Mouse (Mus musculus): ENCODE measurements around the gene Tmbim1.

The Tmbim1 gene

GRCm38 (mm10) chr1:74335033-74335432, 29.6 kb upstream of the Tmbim1 start:
- POLR2A ChIA-PET, result interaction anchor here (0.5 to 2.6 kb wide), 12 partner anchors 9 to 1946 kb away, joined by 3 to 6 read pairs (median 4); partner anchors contain the start of genes Aamp (in 2 of the 4), Pnkd (in 2 of the 4) and Catip (in 1 of the 4)

DNA sequence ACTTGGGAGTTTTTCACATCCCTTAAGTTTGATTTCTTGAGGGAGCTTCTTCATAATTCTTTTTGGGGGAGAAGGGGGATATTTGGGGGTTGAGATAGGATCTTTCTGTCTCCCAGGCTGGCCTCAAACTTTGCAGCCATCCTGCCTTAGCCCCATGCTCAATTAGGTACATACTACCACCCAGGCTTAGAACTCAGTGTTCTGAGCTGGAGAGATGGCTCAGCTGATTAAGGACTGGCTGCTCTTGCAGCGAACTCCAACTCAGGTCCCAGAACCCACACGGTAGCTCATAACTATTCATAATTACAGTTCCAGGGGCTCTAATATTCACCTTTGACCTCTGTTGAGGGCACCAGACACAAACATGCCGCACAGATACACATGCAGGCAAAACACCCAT, 29.2 kb upstream of the Tmbim1 start:
- ChIA-PET POLR2A (interaction anchor here in 3 of 4 experiments (0.6 to 2.6 kb wide), 10 partner anchors 10 to 1945 kb away, joined by 3 to 6 read pairs (median 4); partner anchors contain the start of genes Aamp (in 2 of the 3), Pnkd (in 2 of the 3) and Catip (in 1 of the 3)), CTCF (interaction anchor here in 2 of 4 experiments (0.6 to 0.9 kb wide), 2 partner anchors 27 to 28 kb away, joined by 3 read pairs; partner anchors contain the start of gene Catip (in 1 of the 2))

More at GRCm38 (mm10) chr1:74335033-74335432, 29.6 kb upstream of the Tmbim1 start:
- CTCF ChIA-PET, result interaction anchor here in 1 of 4 experiments (0.9 kb wide), 1 partner anchor 27 kb away, joined by 3 read pairs; the partner anchor contains the start of gene Catip

- ChIA-PET CTCF (interaction anchor here in 3 of 4 experiments (0.6 to 1.8 kb wide), 9 partner anchors 17 to 476 kb away, joined by 3 to 7 read pairs (median 5); partner anchors contain the start of genes Catip (in 3 of the 3), Aamp (in 1 of the 3) and Pnkd (in 1 of the 3)), POLR2A (interaction anchor here in 3 of 4 experiments (0.6 to 2.1 kb wide), 38 partner anchors 9 to 222 kb away, joined by 3 to 13 read pairs (median 4); partner anchors contain the start of genes Aamp (in 2 of the 3), Pnkd (in 2 of the 3), Catip (in 1 of the 3) and Slc11a1 (in 1 of the 3))
These were observed 27.5 kb upstream of the Tmbim1 start for GRCm38 (mm10) chr1:74332930-74333329.

- ChIA-PET POLR2A (interaction anchor here in 3 of 4 experiments (0.6 to 2.1 kb wide), 37 partner anchors 8 to 1386 kb away, joined by 3 to 13 read pairs (median 4); partner anchors contain the start of genes Aamp (in 2 of the 3), Pnkd (in 2 of the 3), Bcs1l (in 1 of the 3) and Catip (in 1 of the 3)), CTCF (interaction anchor here (0.6 to 1.8 kb wide), 12 partner anchors 18 to 476 kb away, joined by 3 to 7 read pairs (median 4); partner anchors contain the start of genes Catip (in 3 of the 4), Aamp (in 1 of the 4) and Pnkd (in 1 of the 4))
These were observed 26.9 kb upstream of the Tmbim1 start for GRCm38 (mm10) chr1:74332241-74332763.

DNA sequence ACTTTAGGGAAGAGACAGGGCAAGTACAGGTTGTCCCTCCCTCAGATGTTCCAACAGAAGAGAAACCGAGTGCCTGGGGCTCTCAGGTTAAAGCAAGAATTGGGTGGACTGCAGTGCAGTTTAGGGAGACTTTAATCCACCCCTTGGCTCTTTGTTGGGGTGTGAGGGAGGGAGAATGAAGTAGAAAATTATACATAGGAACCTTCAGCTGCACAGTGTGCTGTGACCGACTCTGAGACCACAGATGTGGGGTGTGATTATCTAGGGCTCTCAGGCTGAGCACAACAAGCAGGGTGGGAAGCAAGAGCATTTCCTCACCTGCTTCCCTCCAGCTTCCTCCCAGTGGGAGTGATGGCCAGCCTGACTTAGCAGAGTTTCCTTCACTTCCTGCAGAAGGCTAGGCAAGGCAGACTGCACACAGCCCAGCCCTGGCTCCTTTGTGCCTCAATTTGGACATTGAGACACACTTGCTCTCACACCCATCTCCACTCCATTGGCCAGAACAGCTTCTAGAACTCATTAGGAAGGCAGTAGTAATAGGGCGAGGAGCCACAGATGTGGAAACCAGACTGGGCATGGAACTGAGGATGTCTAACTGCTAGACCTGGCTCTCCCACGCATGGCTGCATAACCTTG, 25.7 kb upstream of the Tmbim1 start:
- CTCF ChIA-PET, result interaction anchor here in 1 of 4 experiments (1.4 to 1.8 kb wide), 2 partner anchors 31 to 58 kb away, joined by 3 to 7 read pairs; partner anchors contain the start of gene Catip
- POLR2A ChIA-PET, result interaction anchor here in 2 of 4 experiments (1.0 to 1.8 kb wide), 6 partner anchors 42 to 257 kb away, joined by 3 to 6 read pairs (median 4); partner anchors contain the start of genes Aamp (in 1 of the 2), Bcs1l (in 1 of the 2), Pnkd (in 1 of the 2) and Zfp142 (in 1 of the 2)

DNA sequence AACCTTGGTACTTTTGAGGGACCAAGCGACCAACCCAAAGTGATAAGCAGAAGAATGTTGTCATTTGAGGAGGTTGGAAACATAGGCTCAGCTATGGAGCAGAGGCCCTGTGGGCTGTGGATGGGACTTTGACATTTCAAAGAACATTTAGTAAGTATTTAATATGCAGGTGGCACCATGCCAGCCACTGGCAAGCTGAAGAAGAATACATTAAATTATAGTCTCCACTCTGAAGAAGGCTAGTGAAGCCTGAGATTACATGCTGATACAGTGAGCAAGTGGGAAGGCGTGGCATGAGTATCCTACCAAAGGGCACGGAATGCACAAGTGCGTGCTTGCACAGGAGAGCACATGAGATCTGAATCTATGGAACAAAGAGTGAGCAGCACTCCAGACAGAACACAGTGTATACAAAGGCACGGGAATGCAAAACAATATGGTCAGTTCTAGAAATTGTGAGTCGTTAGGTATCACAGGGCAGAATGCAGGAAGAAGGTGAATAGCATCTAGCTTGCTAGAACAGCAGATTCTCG, 24.5 kb upstream of the Tmbim1 start:
- POLR2A ChIA-PET, result interaction anchor here in 1 of 4 experiments (1.1 to 1.2 kb wide), 2 partner anchors 18 to 40 kb away, joined by 3 read pairs; no protein-coding TSS in a partner anchor
- CTCF ChIA-PET, result interaction anchor here in 2 of 4 experiments (1.4 to 1.6 kb wide), 2 partner anchors 32 to 60 kb away, joined by 3 read pairs; partner anchors contain the start of gene Catip (in 1 of the 2)

- ChIA-PET CTCF (interaction anchor here in 3 of 4 experiments (0.6 to 2.2 kb wide), 9 partner anchors 17 to 723 kb away, joined by 3 to 9 read pairs (median 3); partner anchors contain the start of genes Aamp (in 1 of the 3), Catip (in 1 of the 3) and Pnkd (in 1 of the 3)), POLR2A (interaction anchor here in 1 of 4 experiments (0.9 to 1.8 kb wide), 6 partner anchors 10 to 119 kb away, joined by 3 to 5 read pairs (median 4); partner anchors contain the start of genes Aamp and Pnkd)
These were observed 21.5 kb upstream of the Tmbim1 start for GRCm38 (mm10) chr1:74326916-74327315.

GRCm38 (mm10) chr1:74321396-74321795, 16.0 kb upstream of the Tmbim1 start:
- ChIA-PET CTCF (no interaction called here), POLR2A (no interaction called here)

GRCm38 (mm10) chr1:74318711-74319110, 13.3 kb upstream of the Tmbim1 start:
- POLR2A ChIA-PET, result interaction anchor here in 1 of 4 experiments (1.9 kb wide), 1 partner anchor 11 kb away, joined by 8 read pairs; no protein-coding TSS in a partner anchor

DNA sequence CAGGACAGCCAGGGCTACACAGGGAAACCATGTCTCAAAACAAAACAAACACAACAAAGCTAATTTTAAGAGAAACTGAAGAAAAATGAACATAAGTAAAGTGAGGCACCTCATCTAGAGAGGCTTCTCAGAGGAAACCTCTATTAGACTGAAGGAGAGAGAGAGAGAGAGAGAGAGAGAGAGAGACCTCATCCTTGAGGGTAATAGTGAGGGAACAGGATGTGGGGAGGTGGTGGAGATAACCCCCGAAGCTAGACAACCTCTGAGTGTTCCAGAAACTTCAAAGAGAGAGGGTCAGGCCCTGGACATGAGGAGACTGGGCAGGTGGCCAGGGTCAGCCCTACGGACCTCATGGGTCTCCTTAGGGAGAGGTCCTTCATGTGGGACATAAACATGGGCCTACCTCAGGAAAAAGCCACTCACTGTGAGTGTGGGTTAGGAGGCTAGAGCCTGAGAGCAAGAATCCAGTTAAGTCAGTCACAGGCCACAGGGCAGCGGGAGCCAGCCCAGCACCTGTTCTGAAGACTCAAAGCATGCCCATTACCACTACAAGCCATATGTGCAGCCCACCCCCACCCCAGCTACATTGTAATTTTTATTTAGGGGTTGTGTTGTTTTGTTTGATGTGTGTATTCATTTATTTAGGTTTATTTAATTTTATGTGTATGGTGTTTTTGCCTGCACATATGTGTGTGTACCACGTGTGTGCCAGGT, 10.8 kb upstream of the Tmbim1 start:
- ChIA-PET CTCF (no interaction called here), POLR2A (interaction anchor here in 1 of 4 experiments (1.1 to 1.7 kb wide), 3 partner anchors 10 to 31 kb away, joined by 3 to 4 read pairs (median 3); partner anchors contain the start of genes Aamp and Pnkd)

More at GRCm38 (mm10) chr1:74318711-74319110, 13.3 kb upstream of the Tmbim1 start:
- CTCF ChIA-PET, result interaction anchor here in 1 of 4 experiments (1.2 kb wide), 1 partner anchor 9 kb away, joined by 5 read pairs; no protein-coding TSS in a partner anchor

GRCm38 (mm10) chr1:74314796-74315195, 9.4 kb upstream of the Tmbim1 start:
- CTCF ChIA-PET, result interaction anchor here in 2 of 4 experiments (0.7 to 1.4 kb wide), 6 partner anchors 8 to 83 kb away, joined by 3 to 6 read pairs (median 3); partner anchors contain the start of gene Catip (in 1 of the 2)

DNA sequence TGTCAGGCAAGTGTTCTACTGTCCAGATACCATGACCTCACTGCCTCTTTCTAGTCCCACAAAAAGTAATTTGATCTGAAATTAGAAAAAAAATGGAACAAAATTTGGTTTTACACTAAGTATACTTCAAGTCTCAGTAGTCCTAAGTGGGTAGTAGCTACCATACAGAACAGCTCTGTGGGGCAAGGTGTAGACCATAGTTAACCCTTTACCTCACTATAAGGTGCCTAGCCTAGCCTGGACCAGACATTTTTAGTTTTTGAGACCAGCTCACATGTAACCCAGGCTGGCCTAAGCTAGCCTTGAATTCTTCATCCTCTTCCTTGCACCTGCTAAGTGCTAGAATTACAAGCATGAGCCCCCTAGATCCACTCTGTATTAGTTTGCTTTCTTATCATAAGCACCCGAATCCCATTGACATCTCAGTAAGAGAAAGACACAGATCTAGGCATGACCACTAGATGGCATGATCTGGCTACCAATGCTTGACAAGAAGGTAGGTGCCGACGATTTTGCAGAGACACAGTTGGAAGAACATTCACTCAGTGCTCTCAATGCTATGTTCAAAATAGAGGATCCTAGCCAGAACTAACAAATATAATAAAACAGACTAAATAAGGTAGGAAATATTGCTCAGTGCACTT, 7.7 kb upstream of the Tmbim1 start:
- ChIA-PET CTCF (interaction anchor here (0.7 to 2.1 kb wide), 9 partner anchors 10 to 140 kb away, joined by 3 to 13 read pairs (median 3); partner anchors contain the start of gene Catip (in 3 of the 4)), POLR2A (interaction anchor here in 2 of 4 experiments (0.6 to 2.2 kb wide), 10 partner anchors 9 to 132 kb away, joined by 3 to 12 read pairs (median 4); partner anchors contain the start of gene Slc11a1 (in 1 of the 2))

More at GRCm38 (mm10) chr1:74314796-74315195, 9.4 kb upstream of the Tmbim1 start:
- POLR2A ChIA-PET, result interaction anchor here in 3 of 4 experiments (0.7 to 1.7 kb wide), 6 partner anchors 8 to 83 kb away, joined by 3 to 7 read pairs (median 4); no protein-coding TSS in a partner anchor

GRCm38 (mm10) chr1:74309767-74310166, 4.3 kb upstream of the Tmbim1 start:
- CTCF ChIA-PET, result interaction anchor here in 3 of 4 experiments (0.6 to 1.7 kb wide), 8 partner anchors 9 to 104 kb away, joined by 3 to 9 read pairs (median 4); partner anchors contain the start of gene Catip (in 2 of the 3)
- POLR2A ChIA-PET, result interaction anchor here in 3 of 4 experiments (0.6 to 2.0 kb wide), 14 partner anchors 10 to 859 kb away, joined by 3 to 9 read pairs (median 3); partner anchors contain the start of genes Aamp (in 1 of the 3), Pnkd (in 1 of the 3) and Zfand2b (in 1 of the 3)

- POLR2A ChIA-PET, result interaction anchor here in 3 of 4 experiments (0.7 to 11.8 kb wide), 24 partner anchors 9 to 124 kb away, joined by 3 to 121 read pairs (median 4); partner anchors contain the start of genes Aamp (in 2 of the 3) and Pnkd (in 2 of the 3)
- CTCF ChIA-PET, result interaction anchor here in 3 of 4 experiments (0.5 to 1.9 kb wide), 10 partner anchors 10 to 500 kb away, joined by 3 to 7 read pairs (median 4); partner anchors contain the start of gene Catip (in 2 of the 3)
These were observed 2.9 kb upstream of the Tmbim1 start for GRCm38 (mm10) chr1:74308001-74308964.

GRCm38 (mm10) chr1:74307146-74307545, 1.7 kb upstream of the Tmbim1 start:
- ChIA-PET POLR2A (interaction anchor here (0.6 to 11.8 kb wide), 19 partner anchors 8 to 101 kb away, joined by 3 to 121 read pairs (median 5); partner anchors contain the start of genes Aamp (in 2 of the 4) and Pnkd (in 2 of the 4)), CTCF (interaction anchor here in 3 of 4 experiments (0.6 to 1.9 kb wide), 9 partner anchors 11 to 501 kb away, joined by 3 to 7 read pairs (median 4); partner anchors contain the start of gene Catip (in 1 of the 3))

Measured in embryonic stem cell, embryonic (primary cell).